Mouse (Mus musculus) olfactory bulb, adult 2 months (tissue): ENCODE results near the gene Leo1.

Experiments used
- CTCF ChIP-seq: fragments of 200-500 bp; IDR thresholded peaks from 2 replicates; pipeline ENCODE4 v1.5.1; 2012; ENCODE audit warnings: low read depth, mild to moderate bottlenecking, low read length, moderate library complexity; ENCODE audit not compliant: insufficient read depth
- POLR2A ChIP-seq: fragments of 200-500 bp; IDR thresholded peaks from 2 replicates; pipeline ENCODE4 v1.6.1; 2012; ENCODE audit warnings: mild to moderate bottlenecking, low read depth, low read length, moderate library complexity; ENCODE audit not compliant: insufficient read depth

- TF ChIP-seq POLR2A (no peak), CTCF (no peak)
Measured at GRCm38 (mm10) chr9:75413206-75413605, 28.1 kb upstream of the Leo1 start.
